Mouse (Mus musculus): Measurements from ENCODE around the gene Sorcs1.

DNA sequence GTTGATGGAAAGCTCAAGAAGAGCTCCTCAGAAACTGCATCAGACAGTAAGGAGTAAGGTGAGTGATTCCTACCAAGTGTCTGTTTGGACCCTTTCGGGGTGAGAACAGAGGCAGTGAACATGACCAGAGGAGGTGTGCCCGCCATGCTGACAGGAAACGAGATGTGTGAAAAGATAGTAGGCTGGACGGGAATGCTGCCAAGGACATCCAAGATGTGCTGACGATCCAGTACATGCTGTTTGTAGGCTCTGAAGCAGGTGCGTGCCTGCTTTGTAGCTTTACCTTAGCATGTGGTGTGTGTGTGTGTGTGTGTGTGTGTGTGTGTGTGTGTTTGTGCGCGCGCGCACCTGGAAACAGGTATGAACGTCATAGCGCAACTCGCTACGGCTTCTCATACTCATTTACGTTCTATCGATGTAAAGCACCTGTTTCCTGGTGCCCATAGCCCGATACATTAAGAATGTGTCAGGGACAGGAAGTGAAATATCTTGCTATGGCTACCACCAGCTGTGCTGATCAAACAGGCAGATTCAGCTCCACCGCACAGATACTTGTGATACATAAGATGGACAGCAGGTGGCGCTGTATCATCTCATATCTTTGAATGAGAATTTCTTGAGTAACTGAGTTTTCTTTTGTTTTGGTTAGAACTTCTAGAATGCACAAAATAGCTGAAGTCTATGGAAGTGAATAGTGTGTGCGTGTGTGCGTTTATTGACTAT lies 493.4 kb downstream of the Sorcs1 start:
- no peak for TF ChIP-seq POLR2A (IDR thresholded peaks at IDR 0.05; ENCODE audit: borderline replicate concordance, extremely low read depth, insufficient read depth, insufficient read length, poor library complexity, severe bottlenecking)
- peak; percentile 62; the same call in 1 of the 2 replicates for TF ChIP-seq CTCF (IDR thresholded peaks at IDR 0.05; ENCODE audit: borderline replicate concordance, extremely low read depth, insufficient read depth, insufficient read length)

Data from brain, embryonic 14.5 days (tissue).